Mouse (Mus musculus): ENCODE data around the gene Troap. TPM values are rescaled to one million over a fixed set of nuclear protein-coding genes. Genes with fewer than 3 reads are reported as not detected.

The Troap gene
- 3.4 TPM for polyA plus RNA-seq (2015; fragmentation: Illumina TruSeq; extraction: RNeasy Lipid Tissue Mini Kit (QIAGEN cat#74804); ENCODE audit: insufficient read depth, low replicate concordance)

DNA sequence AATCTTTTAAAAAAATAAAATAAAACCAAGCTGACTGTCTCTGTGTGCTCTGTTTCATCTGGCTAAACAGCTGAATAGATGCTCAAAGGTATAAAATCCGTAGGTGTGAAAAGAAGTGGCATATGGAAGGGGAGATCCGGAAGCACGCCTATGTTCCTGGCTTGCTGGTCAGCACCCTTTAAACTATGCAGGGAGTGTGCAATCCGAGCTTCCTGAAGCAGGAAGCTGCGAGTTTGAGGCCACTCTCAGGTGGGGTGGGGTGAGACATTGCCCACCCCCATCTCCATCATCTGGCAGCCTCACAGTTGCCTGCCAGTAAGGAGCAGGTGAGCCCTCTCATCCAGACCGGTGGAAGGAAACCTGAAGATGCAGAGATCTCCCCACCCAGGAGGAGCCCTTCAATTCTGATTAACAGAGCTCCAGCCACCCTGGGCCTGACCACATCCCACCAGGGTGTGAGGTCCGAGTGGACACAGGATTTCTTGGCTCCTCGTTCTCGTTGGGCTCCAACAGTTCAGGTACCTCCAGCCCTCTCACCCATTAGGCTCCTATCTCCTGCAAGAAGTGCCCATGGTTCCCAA lies at the start of gene Troap:
Gene Troap, plus strand, starts transcription at position 557 of the 581 bp plus-strand sequence.

DNA sequence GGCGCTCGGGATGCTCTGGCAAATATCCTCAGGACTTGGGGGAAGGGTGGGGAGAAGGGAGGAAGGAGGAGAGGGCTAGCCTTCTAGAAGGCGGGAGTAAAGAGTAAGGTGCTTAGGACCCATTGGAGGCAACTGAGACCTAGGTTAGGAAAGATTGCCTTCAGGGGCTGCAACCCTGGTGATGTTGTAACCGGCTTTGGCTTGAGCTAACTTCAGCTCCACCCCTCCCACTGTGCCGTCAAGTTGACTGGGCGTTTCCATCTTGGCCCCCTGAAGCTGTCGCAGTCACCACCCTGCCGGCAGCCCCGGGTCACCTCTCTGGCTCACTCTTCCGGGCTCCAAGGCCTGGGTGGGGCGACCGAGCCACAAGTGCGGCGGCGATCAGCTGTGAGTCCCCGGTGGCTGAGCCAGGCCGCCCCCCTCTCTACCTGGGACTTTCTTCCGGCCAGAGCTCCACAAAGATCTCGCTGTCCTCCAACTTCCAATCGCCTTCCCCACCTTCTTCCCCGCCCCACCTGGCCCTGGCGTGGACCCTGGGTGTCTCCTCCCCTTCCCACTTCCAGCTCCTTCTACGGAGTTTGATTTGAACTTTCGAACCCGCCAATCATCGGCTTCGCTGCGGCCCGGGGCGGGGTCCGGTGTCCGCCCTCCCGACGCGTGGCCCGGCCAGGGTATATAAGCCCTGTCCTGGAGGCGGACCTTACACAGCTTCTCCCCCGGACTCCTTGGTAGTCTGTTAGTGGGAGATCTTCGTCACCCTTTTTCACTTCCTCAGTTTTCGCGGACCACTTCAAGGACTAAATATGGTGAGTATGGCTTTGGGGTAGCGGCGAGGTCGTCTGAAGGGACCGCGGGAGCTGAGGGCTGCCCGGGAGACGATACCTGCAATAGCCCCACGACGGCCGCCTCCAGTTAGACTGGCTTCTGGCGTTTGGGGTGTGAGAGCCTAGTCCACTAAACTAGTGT lies 44.5 kb upstream of the Troap start, which contains the start of gene Tuba1c:
Gene Tuba1c, plus strand, starts transcription at position 273 of the 966 bp plus-strand sequence.

DNA sequence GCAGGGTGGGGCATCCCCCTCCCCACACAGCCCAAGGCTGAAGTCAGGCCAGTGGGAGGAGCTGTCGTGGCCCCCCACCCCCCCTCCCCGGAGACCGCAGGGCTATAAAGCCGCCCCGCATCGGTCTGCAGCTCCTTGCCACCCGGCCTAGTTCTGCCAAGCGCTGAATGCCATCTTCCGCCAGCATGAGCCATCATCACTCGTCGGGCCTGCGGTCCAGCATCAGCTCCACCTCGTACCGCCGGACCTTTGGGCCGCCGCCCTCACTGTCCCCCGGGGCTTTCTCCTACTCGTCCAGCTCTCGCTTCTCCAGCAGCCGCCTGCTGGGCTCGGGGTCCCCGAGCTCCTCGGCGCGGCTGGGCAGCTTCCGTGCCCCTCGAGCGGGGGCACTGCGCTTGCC lies 19.3 kb upstream of the Troap start, which contains the start of gene Prph:
Gene Prph, plus strand, starts transcription at position 135 of the 400 bp plus-strand sequence.

DNA sequence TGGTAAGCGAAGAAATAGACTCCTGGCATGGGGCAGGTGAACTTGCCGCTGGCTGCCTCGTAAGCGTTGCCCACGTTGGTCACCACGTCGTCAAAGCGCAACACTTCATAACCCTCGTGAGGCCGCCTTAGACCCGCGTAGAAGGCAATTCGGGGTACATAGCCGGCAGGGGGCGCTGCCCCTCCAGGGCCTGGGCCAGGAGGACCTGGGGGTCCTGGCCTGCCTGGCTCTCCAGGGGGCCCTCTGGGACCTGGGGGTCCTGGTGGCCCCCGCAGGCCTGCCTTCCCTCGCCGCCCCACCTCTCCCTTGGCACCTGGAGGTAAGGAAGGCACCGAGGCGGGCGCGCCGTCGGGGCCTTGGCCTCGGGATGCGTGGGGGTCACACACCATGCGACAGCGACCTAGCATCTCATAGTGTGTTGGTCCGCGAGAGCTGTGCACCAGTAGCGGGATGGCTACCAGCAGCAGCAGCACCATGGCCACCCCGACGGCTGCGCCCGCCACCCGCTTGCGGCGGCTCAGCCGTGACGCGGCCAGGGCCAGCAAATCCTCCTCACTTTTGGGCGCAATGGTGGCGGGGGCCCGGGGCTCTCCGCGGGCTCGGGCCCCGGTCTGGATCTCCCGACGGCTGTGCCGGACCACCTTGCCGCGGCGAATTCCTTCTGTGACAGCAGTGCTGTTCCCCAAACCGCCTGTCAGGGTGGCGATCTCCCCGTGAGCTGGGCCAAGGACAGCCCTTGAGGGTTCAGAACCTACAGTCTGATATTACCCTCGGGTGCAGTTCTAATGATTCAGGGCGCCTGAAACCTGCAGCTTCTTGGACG lies 13.1 kb downstream of the Troap start, which contains the start of gene C1ql4:
Gene C1ql4, minus strand, starts transcription at position 565 of the 823 bp plus-strand sequence.

DNA sequence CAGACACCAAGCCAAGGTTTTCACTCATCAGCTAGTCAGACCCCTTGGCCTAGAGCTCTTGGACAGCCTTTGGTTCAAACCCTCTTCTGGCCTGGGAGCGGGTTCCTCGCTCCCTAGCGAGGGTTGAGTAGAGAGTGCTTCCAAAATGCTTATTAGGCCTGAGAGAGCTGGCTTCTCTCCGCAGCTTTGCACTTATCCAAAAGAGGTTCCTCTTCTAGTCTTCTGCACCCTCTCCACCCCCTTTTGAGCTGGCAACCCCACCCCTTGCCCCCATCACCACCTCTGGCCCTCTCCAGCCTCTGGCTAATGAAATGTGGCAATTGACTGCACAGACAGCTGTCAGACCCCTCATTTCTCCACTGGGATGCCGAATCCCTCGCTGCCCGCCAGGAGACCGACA lies 18.5 kb downstream of the Troap start, which contains the start of gene Dnajc22:
Gene Dnajc22, plus strand, starts transcription at position 301 of the 400 bp plus-strand sequence.

DNA sequence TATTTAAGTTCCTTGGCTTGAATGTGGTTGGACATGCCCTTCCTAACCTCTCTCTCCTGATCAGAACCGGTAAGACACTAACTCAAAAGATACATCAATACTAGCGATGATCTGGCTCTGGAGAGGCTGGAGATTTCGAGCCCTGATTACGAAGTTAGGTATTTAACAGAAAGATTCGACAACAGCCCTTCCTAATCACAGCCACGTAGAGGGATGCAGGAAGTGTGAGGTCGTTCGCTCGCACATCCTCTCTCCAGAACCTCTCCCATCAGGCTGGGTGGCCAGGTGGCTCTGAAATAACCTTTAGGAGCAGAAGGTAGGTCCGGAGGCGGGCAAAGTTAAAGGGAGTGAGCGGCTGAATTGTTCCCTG lies 51.3 kb downstream of the Troap start, which contains the start of gene Spats2:
Gene Spats2, plus strand, starts transcription at position 206 of the 370 bp plus-strand sequence.

Other genes with a start within 250 kb of the Troap start
- gene Prkag1, start 243.1 kb upstream of the Troap start, polyA plus RNA-seq (2015; fragmentation: Illumina TruSeq; extraction: RNeasy Lipid Tissue Mini Kit (QIAGEN cat#74804); ENCODE audit: insufficient read depth, low replicate concordance) = 104 TPM
- gene Kmt2d, start 203.4 kb upstream of the Troap start, polyA plus RNA-seq (2015; fragmentation: Illumina TruSeq; extraction: RNeasy Lipid Tissue Mini Kit (QIAGEN cat#74804); ENCODE audit: insufficient read depth, low replicate concordance) = 76.8 TPM
- 18.7 TPM for gene Rhebl1, start 180.0 kb upstream of the Troap start, polyA plus RNA-seq (2015; fragmentation: Illumina TruSeq; extraction: RNeasy Lipid Tissue Mini Kit (QIAGEN cat#74804); ENCODE audit: insufficient read depth, low replicate concordance)
- gene Dhh, start 176.0 kb upstream of the Troap start, polyA plus RNA-seq (2015; fragmentation: Illumina TruSeq; extraction: RNeasy Lipid Tissue Mini Kit (QIAGEN cat#74804); ENCODE audit: insufficient read depth, low replicate concordance) = 0.55 TPM
- 64.6 TPM for gene Lmbr1l, start 156.3 kb upstream of the Troap start, polyA plus RNA-seq (2015; fragmentation: Illumina TruSeq; extraction: RNeasy Lipid Tissue Mini Kit (QIAGEN cat#74804); ENCODE audit: insufficient read depth, low replicate concordance)
- 382 TPM for gene Tuba1b, start 140.0 kb upstream of the Troap start, polyA plus RNA-seq (2015; fragmentation: Illumina TruSeq; extraction: RNeasy Lipid Tissue Mini Kit (QIAGEN cat#74804); ENCODE audit: insufficient read depth, low replicate concordance)
- gene Gm49450, start 121.0 kb upstream of the Troap start, polyA plus RNA-seq (2015; fragmentation: Illumina TruSeq; extraction: RNeasy Lipid Tissue Mini Kit (QIAGEN cat#74804); ENCODE audit: insufficient read depth, low replicate concordance) = not detected
- 104 TPM for gene Tuba1a, start 120.9 kb upstream of the Troap start, polyA plus RNA-seq (2015; fragmentation: Illumina TruSeq; extraction: RNeasy Lipid Tissue Mini Kit (QIAGEN cat#74804); ENCODE audit: insufficient read depth, low replicate concordance)
- 61.5 TPM for gene Tuba1c, start 44.7 kb upstream of the Troap start, polyA plus RNA-seq (2015; fragmentation: Illumina TruSeq; extraction: RNeasy Lipid Tissue Mini Kit (QIAGEN cat#74804); ENCODE audit: insufficient read depth, low replicate concordance)
- gene Prph, start 19.4 kb upstream of the Troap start, polyA plus RNA-seq (2015; fragmentation: Illumina TruSeq; extraction: RNeasy Lipid Tissue Mini Kit (QIAGEN cat#74804); ENCODE audit: insufficient read depth, low replicate concordance) = not detected
- not detected for gene C1ql4, start 13.2 kb downstream of the Troap start, polyA plus RNA-seq (2015; fragmentation: Illumina TruSeq; extraction: RNeasy Lipid Tissue Mini Kit (QIAGEN cat#74804); ENCODE audit: insufficient read depth, low replicate concordance)
- gene Dnajc22, start 18.6 kb downstream of the Troap start, polyA plus RNA-seq (2015; fragmentation: Illumina TruSeq; extraction: RNeasy Lipid Tissue Mini Kit (QIAGEN cat#74804); ENCODE audit: insufficient read depth, low replicate concordance) = 0.86 TPM
- 5.0 TPM for gene Spats2, start 51.3 kb downstream of the Troap start, polyA plus RNA-seq (2015; fragmentation: Illumina TruSeq; extraction: RNeasy Lipid Tissue Mini Kit (QIAGEN cat#74804); ENCODE audit: insufficient read depth, low replicate concordance)
- gene Kcnh3, start 150.3 kb downstream of the Troap start, polyA plus RNA-seq (2015; fragmentation: Illumina TruSeq; extraction: RNeasy Lipid Tissue Mini Kit (QIAGEN cat#74804); ENCODE audit: insufficient read depth, low replicate concordance) = 0.64 TPM
- gene Mcrs1, start 177.4 kb downstream of the Troap start, polyA plus RNA-seq (2015; fragmentation: Illumina TruSeq; extraction: RNeasy Lipid Tissue Mini Kit (QIAGEN cat#74804); ENCODE audit: insufficient read depth, low replicate concordance) = 16.6 TPM
- gene Prpf40b, start 220.5 kb downstream of the Troap start, polyA plus RNA-seq (2015; fragmentation: Illumina TruSeq; extraction: RNeasy Lipid Tissue Mini Kit (QIAGEN cat#74804); ENCODE audit: insufficient read depth, low replicate concordance) = 11.7 TPM
- 0.11 TPM for gene Fam186b, start 221.3 kb downstream of the Troap start, polyA plus RNA-seq (2015; fragmentation: Illumina TruSeq; extraction: RNeasy Lipid Tissue Mini Kit (QIAGEN cat#74804); ENCODE audit: insufficient read depth, low replicate concordance)

Measured in spleen, adult 10 weeks (tissue).